Mouse (Mus musculus) liver, embryonic 14.5 days (tissue): ENCODE measurements around the gene Nt5e.

Experiments
- CTCF ChIP-seq: IDR thresholded peaks from 2 replicates; pipeline ENCODE4 v1.5.1; 2016; ENCODE audit warnings: antibody characterized with exemption, low read depth, control low read depth
- EP300 ChIP-seq: IDR thresholded peaks from 2 replicates; pipeline ENCODE4 v1.6.1; 2016; ENCODE audit warnings: antibody characterized with exemption, low read depth

- TF ChIP-seq CTCF (peak; percentile 7; the same call in 1 of the 2 replicates), EP300 (no peak)
These were observed 71.5 kb downstream of the Nt5e start for GRCm38 (mm10) chr9:88398461-88398860.
